Mouse (Mus musculus): Measurements from ENCODE around the gene Slc2a13. TPM values are rescaled to one million over a fixed set of nuclear protein-coding genes. Genes with fewer than 3 reads are reported as not detected.

Slc2a13 gene
- 2.0 and 2.5 TPM in 2 replicates for polyA plus RNA-seq (2016; fragmentation: Nextera tagmentation; extraction: Ambion mirVana)

GRCm38 (mm10) chr15:91573111-91573538, at the start of gene Slc2a13:
Slc2a13 (minus strand) TSS chr15:91573261.
- under 1% methylated on average over 24 of the region's 26 CpGs for WGBS
- H3K9me3 ChIP-seq = no peaks in the 10 kb centered on the region

GRCm38 (mm10) chr15:91616016-91616415, 43.0 kb upstream of the Slc2a13 start:
- ATAC-seq (ENCODE audit: low FRiP score, low read depth) = no peak
- WGBS = 85% methylated on average over 12 of the region's 12 CpGs
- Histone ChIP-seq H3K4me3 (no peak overlapping the region), H3K4me2 (replicated peaks) (no peak overlapping the region), H3K4me1 (no peaks in the 10 kb centered on the region), H3K27me3 (no peaks in the 10 kb centered on the region), H3K9me3 (no peaks in the 10 kb centered on the region), H3K27ac (replicated peaks) (no peak overlapping the region), H3K36me3 (no peaks in the 10 kb centered on the region), H3K9ac (replicated peaks) (no peak overlapping the region)

More at GRCm38 (mm10) chr15:91573111-91573538, at the start of gene Slc2a13:
- ATAC-seq (ENCODE audit: low FRiP score, low read depth) = peak; percentile 96
- Histone ChIP-seq H3K4me2 (replicated peaks) (peak within 1 kb of the TSS; percentile 97), H3K27ac (replicated peaks) (peak within 1 kb of the TSS; percentile 75), H3K27me3 (peaks cover 20% of the 10 kb centered on the region), H3K36me3 (no peaks in the 10 kb centered on the region), H3K4me3 (peak within 1 kb of the TSS; percentile 80), H3K9ac (replicated peaks) (peak within 1 kb of the TSS; percentile 80), H3K4me1 (peaks cover 11% of the 10 kb centered on the region)

GRCm38 (mm10) chr15:91615532-91615931, 42.5 kb upstream of the Slc2a13 start:
- Histone ChIP-seq H3K9me3 (no peaks in the 10 kb centered on the region), H3K27ac (replicated peaks) (no peak overlapping the region), H3K4me3 (no peak overlapping the region), H3K4me1 (no peaks in the 10 kb centered on the region), H3K9ac (replicated peaks) (no peak overlapping the region), H3K36me3 (no peaks in the 10 kb centered on the region), H3K27me3 (no peaks in the 10 kb centered on the region), H3K4me2 (replicated peaks) (no peak overlapping the region)
- 87% methylated on average over 4 of the region's 4 CpGs for WGBS
- no peak for ATAC-seq (ENCODE audit: low FRiP score, low read depth)

DNA sequence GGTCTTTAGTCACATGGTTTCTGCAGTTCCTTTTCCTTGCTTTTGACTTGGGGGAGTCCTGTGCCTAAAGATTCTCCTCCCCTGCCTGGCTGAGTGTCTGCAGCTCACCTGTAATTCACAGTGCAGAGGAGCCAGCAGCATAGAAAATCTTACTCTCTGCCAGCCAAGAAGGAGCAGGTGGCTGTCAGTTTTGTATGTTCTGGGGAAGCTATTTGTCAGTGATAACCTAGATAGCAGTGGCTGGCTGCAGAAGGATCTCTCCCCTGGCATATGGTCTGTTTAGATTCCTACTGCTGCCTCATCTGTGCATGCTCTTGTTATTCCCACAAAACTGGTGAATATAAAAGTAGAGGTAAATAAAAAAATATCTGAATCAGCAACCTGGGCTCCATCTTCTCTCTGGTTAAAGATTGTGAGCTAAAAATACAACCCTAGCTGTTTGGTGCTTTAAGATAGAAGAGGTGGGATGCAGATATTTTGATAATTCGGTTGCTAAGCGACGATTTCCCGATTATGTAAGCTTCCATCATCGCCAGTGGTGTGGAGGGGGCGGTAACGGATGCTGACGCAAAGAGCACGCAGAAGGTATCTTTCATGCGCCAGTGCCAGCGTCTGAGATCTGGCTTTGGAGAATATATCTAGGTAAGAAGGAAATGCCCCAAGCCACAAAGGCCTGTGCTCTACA, 41.1 kb upstream of the Slc2a13 start:
- Histone ChIP-seq H3K4me3 (no peak overlapping the region), H3K4me2 (replicated peaks) (no peak overlapping the region), H3K9me3 (no peaks in the 10 kb centered on the region), H3K27ac (replicated peaks) (no peak overlapping the region), H3K27me3 (no peaks in the 10 kb centered on the region), H3K9ac (replicated peaks) (no peak overlapping the region), H3K36me3 (no peaks in the 10 kb centered on the region), H3K4me1 (no peaks in the 10 kb centered on the region)
- ATAC-seq (ENCODE audit: low FRiP score, low read depth) = no peak
- WGBS = 87% methylated on average over 11 of the region's 11 CpGs

DNA sequence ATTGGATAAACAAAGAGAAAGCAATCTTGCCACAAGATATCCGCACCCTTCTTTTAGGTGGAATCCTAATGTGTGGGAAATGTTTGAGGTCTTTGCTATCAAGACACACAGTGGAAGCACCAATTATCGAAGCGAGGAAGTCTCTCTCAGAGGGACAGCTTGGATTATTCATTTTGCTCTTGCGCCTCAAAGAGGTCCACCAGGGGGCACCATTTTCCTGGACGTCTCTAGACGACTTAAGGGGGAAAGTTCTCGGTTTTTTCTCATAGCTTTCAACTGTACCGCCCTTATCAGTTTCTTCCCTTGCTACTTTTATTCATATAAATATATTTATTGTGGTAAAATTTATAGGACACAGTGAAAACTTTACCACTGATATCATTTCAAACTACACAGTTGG, 36.7 kb upstream of the Slc2a13 start:
- Histone ChIP-seq H3K4me3 (no peak overlapping the region), H3K27ac (replicated peaks) (no peak overlapping the region), H3K36me3 (no peaks in the 10 kb centered on the region), H3K27me3 (no peaks in the 10 kb centered on the region), H3K9ac (replicated peaks) (no peak overlapping the region), H3K4me2 (replicated peaks) (no peak overlapping the region), H3K9me3 (no peaks in the 10 kb centered on the region), H3K4me1 (no peaks in the 10 kb centered on the region)
- WGBS = 37% methylated on average over 8 of the region's 8 CpGs
- ATAC-seq (ENCODE audit: low FRiP score, low read depth) = no peak

DNA sequence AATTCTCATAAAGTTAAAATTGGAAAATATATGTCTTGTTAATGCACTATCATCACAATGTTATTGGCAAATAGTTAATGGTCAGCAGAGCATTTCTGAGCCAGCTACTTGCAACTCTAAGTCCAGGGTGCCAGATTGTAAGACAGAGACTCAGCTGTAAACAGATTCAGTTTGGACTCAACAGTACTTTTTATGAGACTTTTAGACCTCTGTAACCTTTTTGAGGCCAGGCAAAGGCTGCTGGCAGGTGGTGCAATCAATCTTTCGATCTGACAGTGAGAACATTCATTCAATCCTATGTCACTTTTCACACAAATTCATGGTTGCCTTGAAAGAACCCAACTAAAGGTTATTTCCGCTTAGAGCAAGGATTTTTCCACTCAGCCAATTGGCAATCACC, 35.8 kb upstream of the Slc2a13 start:
- Histone ChIP-seq H3K4me1 (no peaks in the 10 kb centered on the region), H3K36me3 (no peaks in the 10 kb centered on the region), H3K27ac (replicated peaks) (no peak overlapping the region), H3K4me3 (no peak overlapping the region), H3K9ac (replicated peaks) (no peak overlapping the region), H3K27me3 (no peaks in the 10 kb centered on the region), H3K4me2 (replicated peaks) (no peak overlapping the region), H3K9me3 (no peaks in the 10 kb centered on the region)
- no peak for ATAC-seq (ENCODE audit: low FRiP score, low read depth)
- 82% methylated on average over 2 of the region's 2 CpGs for WGBS

DNA sequence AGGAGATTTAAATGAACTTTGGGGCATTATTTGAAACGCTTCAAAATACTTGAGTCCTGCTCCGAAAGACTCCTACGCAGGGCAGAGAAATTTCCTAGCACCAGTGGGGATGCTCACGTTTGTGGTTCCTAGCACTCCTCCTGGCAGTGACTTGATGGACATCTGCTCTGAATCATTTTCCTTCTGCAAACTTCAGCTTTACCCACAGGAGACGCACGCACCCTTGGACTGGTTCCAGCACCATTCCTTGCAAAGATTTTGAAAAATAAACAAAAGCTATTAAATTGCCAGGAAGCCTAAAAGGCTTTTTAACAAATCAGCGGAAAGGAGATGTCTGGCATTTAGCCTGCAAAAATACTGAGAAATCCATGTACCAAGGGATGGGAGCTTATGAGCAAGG, 28.1 kb upstream of the Slc2a13 start:
- Histone ChIP-seq H3K4me1 (no peaks in the 10 kb centered on the region), H3K4me2 (replicated peaks) (no peak overlapping the region), H3K27me3 (no peaks in the 10 kb centered on the region), H3K27ac (replicated peaks) (no peak overlapping the region), H3K4me3 (no peak overlapping the region), H3K36me3 (no peaks in the 10 kb centered on the region), H3K9ac (replicated peaks) (no peak overlapping the region), H3K9me3 (no peaks in the 10 kb centered on the region)
- ATAC-seq (ENCODE audit: low FRiP score, low read depth) = no peak
- WGBS = 80% methylated on average over 7 of the region's 7 CpGs

- Histone ChIP-seq H3K4me2 (replicated peaks) (no peak overlapping the region), H3K9ac (replicated peaks) (no peak overlapping the region), H3K4me1 (no peaks in the 10 kb centered on the region), H3K4me3 (no peak overlapping the region), H3K36me3 (no peaks in the 10 kb centered on the region), H3K27me3 (no peaks in the 10 kb centered on the region), H3K9me3 (no peaks in the 10 kb centered on the region), H3K27ac (replicated peaks) (no peak overlapping the region)
- ATAC-seq (ENCODE audit: low FRiP score, low read depth) = no peak
- WGBS = 87% methylated on average over 5 of the region's 5 CpGs
These were observed 24.2 kb upstream of the Slc2a13 start for GRCm38 (mm10) chr15:91597290-91597689.

GRCm38 (mm10) chr15:91574492-91574891, 1.4 kb upstream of the Slc2a13 start:
- Histone ChIP-seq H3K9me3 (no peaks in the 10 kb centered on the region), H3K27ac (replicated peaks) (no peak overlapping the region), H3K4me3 (no peak overlapping the region), H3K9ac (replicated peaks) (no peak overlapping the region), H3K4me2 (replicated peaks) (no peak overlapping the region), H3K36me3 (no peaks in the 10 kb centered on the region), H3K27me3 (peaks cover 20% of the 10 kb centered on the region), H3K4me1 (peaks cover 11% of the 10 kb centered on the region)
- whole genome bisulfite sequencing = 37% methylated on average over 8 of the region's 8 CpGs
- ATAC-seq (ENCODE audit: low FRiP score, low read depth) = no peak

- Histone ChIP-seq H3K36me3 (no peaks in the 10 kb centered on the region), H3K9ac (replicated peaks) (peak overlapping the region; percentile 80), H3K4me2 (replicated peaks) (peak overlapping the region; percentile 97), H3K27me3 (peaks cover 20% of the 10 kb centered on the region), H3K4me3 (peak overlapping the region; percentile 80), H3K9me3 (no peaks in the 10 kb centered on the region), H3K27ac (replicated peaks) (peak overlapping the region; percentile 75), H3K4me1 (peaks cover 11% of the 10 kb centered on the region)
- under 1% methylated on average over 85 of the region's 91 CpGs for WGBS
- ATAC-seq (ENCODE audit: low FRiP score, low read depth) = peak; percentile 90
These were observed 516 bp downstream of the Slc2a13 start for GRCm38 (mm10) chr15:91572421-91573069.

DNA sequence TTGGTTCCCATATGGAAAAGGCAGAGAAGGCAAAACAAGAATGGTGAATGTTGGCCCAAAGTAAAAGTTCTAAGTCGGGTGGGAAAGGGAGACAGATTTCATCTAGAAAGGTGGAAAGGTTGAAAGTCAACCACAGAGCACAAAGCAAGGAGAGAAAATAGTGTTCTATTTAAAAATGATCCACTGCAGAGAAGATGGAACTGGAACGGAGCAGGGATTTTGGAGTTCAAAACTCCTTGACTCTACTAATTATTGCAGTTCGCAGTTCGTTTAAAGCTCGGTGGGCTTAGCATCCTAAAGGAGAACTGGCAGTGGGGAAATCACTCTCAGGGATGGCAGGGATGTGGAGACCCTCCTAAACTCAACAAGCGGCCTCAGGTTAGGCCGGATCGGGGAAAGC, 1.1 kb downstream of the Slc2a13 start:
- H3K9ac ChIP-seq (replicated peaks) = peak overlapping the region; percentile 80
- H3K4me1 ChIP-seq = peaks cover 11% of the 10 kb centered on the region
- ATAC-seq (ENCODE audit: low FRiP score, low read depth) = no peak
- H3K27me3 ChIP-seq = peaks cover 20% of the 10 kb centered on the region
- H3K4me3 ChIP-seq = peak overlapping the region; percentile 80
- WGBS = 6% methylated on average over 8 of the region's 8 CpGs
- peak overlapping the region; percentile 97 for H3K4me2 ChIP-seq (replicated peaks)
- H3K9me3 ChIP-seq = no peaks in the 10 kb centered on the region
- H3K27ac ChIP-seq (replicated peaks) = no peak overlapping the region
- H3K36me3 ChIP-seq = no peaks in the 10 kb centered on the region

GRCm38 (mm10) chr15:91566784-91567183, 6.3 kb downstream of the Slc2a13 start:
- Histone ChIP-seq H3K27me3 (peaks cover 15% of the 10 kb centered on the region), H3K9ac (replicated peaks) (no peak overlapping the region), H3K27ac (replicated peaks) (no peak overlapping the region), H3K36me3 (no peaks in the 10 kb centered on the region), H3K4me1 (peaks cover 1% of the 10 kb centered on the region), H3K4me3 (no peak overlapping the region), H3K4me2 (replicated peaks) (no peak overlapping the region), H3K9me3 (no peaks in the 10 kb centered on the region)
- WGBS = 84% methylated on average over 8 of the region's 8 CpGs
- no peak for ATAC-seq (ENCODE audit: low FRiP score, low read depth)
